Mouse (Mus musculus) heart, adult 11 months (tissue): ENCODE measurements around the gene Tmem119.

Experiments used
- DNase-seq: peaks from one replicate; pipeline ENCODE4 v3.0.0; 2022

Gene Tmem119

GRCm38 (mm10) chr5:113800280-113800679 lies at the start of gene Tmem119:
Gene Tmem119 (minus strand): TSS chr5:113800516.
- peak; percentile 98 for DNase-seq

- no peak for DNase-seq
These were observed 47.3 kb upstream of the Tmem119 start for GRCm38 (mm10) chr5:113847636-113848035.

GRCm38 (mm10) chr5:113846656-113847055 lies 46.3 kb upstream of the Tmem119 start:
- no peak for DNase-seq

GRCm38 (mm10) chr5:113845627-113846026 lies 45.3 kb upstream of the Tmem119 start:
- DNase-seq: no peak

GRCm38 (mm10) chr5:113844721-113845120 lies 44.4 kb upstream of the Tmem119 start:
- DNase-seq: no peak

- DNase-seq: no peak
These were observed 43.8 kb upstream of the Tmem119 start for GRCm38 (mm10) chr5:113844106-113844505.

GRCm38 (mm10) chr5:113842906-113843305 lies 42.6 kb upstream of the Tmem119 start:
- no peak for DNase-seq

GRCm38 (mm10) chr5:113842244-113842643 lies 41.9 kb upstream of the Tmem119 start:
- DNase-seq: no peak

- no peak for DNase-seq
These were observed 41.2 kb upstream of the Tmem119 start for GRCm38 (mm10) chr5:113841243-113842225.

GRCm38 (mm10) chr5:113840443-113840842 lies 40.1 kb upstream of the Tmem119 start:
- DNase-seq: no peak

- no peak for DNase-seq
These were observed 36.6 kb upstream of the Tmem119 start for GRCm38 (mm10) chr5:113836961-113837360.

- no peak for DNase-seq
These were observed 33.1 kb upstream of the Tmem119 start for GRCm38 (mm10) chr5:113833316-113833947.

GRCm38 (mm10) chr5:113832490-113832901 lies 32.2 kb upstream of the Tmem119 start, which contains the start of gene Selplg:
Gene Selplg (minus strand): TSS chr5:113832644.
- no peak for DNase-seq

GRCm38 (mm10) chr5:113831741-113832140 lies 31.4 kb upstream of the Tmem119 start:
- DNase-seq: no peak

GRCm38 (mm10) chr5:113830796-113831195 lies 30.5 kb upstream of the Tmem119 start:
- no peak for DNase-seq

GRCm38 (mm10) chr5:113830292-113830643 lies 30.0 kb upstream of the Tmem119 start:
- DNase-seq: peak; percentile 97

GRCm38 (mm10) chr5:113829566-113830291 lies 29.4 kb upstream of the Tmem119 start:
- no peak for DNase-seq

GRCm38 (mm10) chr5:113828481-113828880 lies 28.2 kb upstream of the Tmem119 start:
- no peak for DNase-seq

- DNase-seq: no peak
These were observed 27.7 kb upstream of the Tmem119 start for GRCm38 (mm10) chr5:113827991-113828411.

- no peak for DNase-seq
These were observed 26.3 kb upstream of the Tmem119 start for GRCm38 (mm10) chr5:113826619-113827018.

- no peak for DNase-seq
These were observed 25.2 kb upstream of the Tmem119 start for GRCm38 (mm10) chr5:113825558-113825957.

GRCm38 (mm10) chr5:113824228-113824627 lies 23.9 kb upstream of the Tmem119 start:
- no peak for DNase-seq

- no peak for DNase-seq
These were observed 18.3 kb upstream of the Tmem119 start for GRCm38 (mm10) chr5:113818572-113818971.
